Mouse (Mus musculus) neural tube, embryonic 12.5 days (tissue): ENCODE measurements around the gene Cyb5rl. TPM values are rescaled to one million over a fixed set of nuclear protein-coding genes. Genes with fewer than 3 reads are reported as not detected.
A peak's percentile ranks its signal among the peaks of the same experiment; 100 is the strongest.

ENCODE experiments used
- ATAC-seq: fragments of 200-750 bp; cut with Nextera tagmentation; 2 replicates; pipeline ENCODE4 v1.8.0; 2017; ENCODE audit warnings: low read depth, mild to moderate bottlenecking, moderate TSS enrichment, moderate library complexity; ENCODE audit not compliant: low FRiP score
- H3K27ac ChIP-seq: fragments of 300-500 bp; sonication (generic); 2 replicates; pipeline ENCODE4 v1.5.1; 2016
- H3K27me3 ChIP-seq: fragments of 300-500 bp; sonication (generic); replicated peaks from 2 replicates; pipeline ENCODE4 v1.6.1; 2016; ENCODE audit warnings: mild to moderate bottlenecking
- H3K36me3 ChIP-seq: fragments of 300-500 bp; sonication (generic); 2 replicates; pipeline ENCODE4 v1.6.1; 2016; ENCODE audit warnings: mild to moderate bottlenecking
- H3K4me1 ChIP-seq: fragments of 300-500 bp; sonication (generic); 2 replicates; pipeline ENCODE4 v1.6.1; 2016
- H3K4me2 ChIP-seq: fragments of 300-500 bp; sonication (generic); replicated peaks from 2 replicates; pipeline ENCODE4 v1.6.1; 2016; ENCODE audit warnings: mild to moderate bottlenecking
- H3K4me3 ChIP-seq: fragments of 300-500 bp; sonication (generic); 2 replicates; pipeline ENCODE4 v1.5.1; 2016
- H3K9ac ChIP-seq: fragments of 300-500 bp; sonication (generic); 2 replicates; pipeline ENCODE4 v1.6.1; 2016; ENCODE audit warnings: mild to moderate bottlenecking
- H3K9me3 ChIP-seq: fragments of 300-500 bp; sonication (generic); 2 replicates; pipeline ENCODE4 v1.6.1; 2016; ENCODE audit warnings: mild to moderate bottlenecking
- WGBS: fragments of 180-500 bp; shearing (Covaris S2); methylation state at CpG from one replicate; pipeline ENCODE4 v1.1.7; 2016; 5-methylcytosine and 5-hydroxymethylcytosine counted together
- polyA plus RNA-seq: library from polyadenylated mRNA; unstranded; fragments of >200 nt; fragmentation: Nextera tagmentation; extraction: Ambion mirVana; gene quantifications from 2 replicates; pipeline ENCODE4 v1.2.1, GENCODE M21; 2016

Cyb5rl gene
- polyA plus RNA-seq, 1 experiment from 2014 or later, result 5.2 TPM

GRCm38 (mm10) chr4:107039270-107039669 lies 27.5 kb upstream of the Cyb5rl start:
- Histone ChIP-seq H3K4me3 (no peak overlapping the region), H3K4me2 (no peak overlapping the region), H3K27me3 (no peaks in the 10 kb centered on the region), H3K27ac (no peak overlapping the region), H3K4me1 (peaks cover 10% of the 10 kb centered on the region; the same call in 1 of the 2 replicates), H3K36me3 (peaks cover 86% of the 10 kb centered on the region), H3K9me3 (no peaks in the 10 kb centered on the region), H3K9ac (no peak overlapping the region)
- ATAC-seq, result no peak
- WGBS, result 56% methylated on average over 8 of the region's 8 CpGs

GRCm38 (mm10) chr4:107042304-107042703 lies 24.5 kb upstream of the Cyb5rl start:
- H3K36me3 ChIP-seq, result peaks cover 88% of the 10 kb centered on the region
- H3K4me1 ChIP-seq, result peaks cover 10% of the 10 kb centered on the region; the same call in 1 of the 2 replicates
- no peaks in the 10 kb centered on the region for H3K9me3 ChIP-seq
- no peak for ATAC-seq
- no peak overlapping the region for H3K4me3 ChIP-seq
- 96% methylated on average over 6 of the region's 6 CpGs for whole genome bisulfite sequencing
- H3K27me3 ChIP-seq, result no peaks in the 10 kb centered on the region
- no peak overlapping the region for H3K9ac ChIP-seq
- H3K4me2 ChIP-seq, result no peak overlapping the region
- no peak overlapping the region for H3K27ac ChIP-seq

GRCm38 (mm10) chr4:107045188-107045587 lies 21.6 kb upstream of the Cyb5rl start:
- Histone ChIP-seq H3K4me1 (no peaks in the 10 kb centered on the region), H3K27me3 (no peaks in the 10 kb centered on the region), H3K9me3 (no peaks in the 10 kb centered on the region), H3K36me3 (peaks cover 81% of the 10 kb centered on the region), H3K4me3 (no peak overlapping the region), H3K4me2 (no peak overlapping the region), H3K27ac (no peak overlapping the region), H3K9ac (no peak overlapping the region)
- 0 out of 2 replicates have a peak, but pooled peaks have one; percentile 33 for ATAC-seq
- 95% methylated on average over 13 of the region's 13 CpGs for WGBS

- Histone ChIP-seq H3K4me2 (no peak overlapping the region), H3K9ac (no peak overlapping the region), H3K27me3 (no peaks in the 10 kb centered on the region), H3K9me3 (no peaks in the 10 kb centered on the region), H3K27ac (no peak overlapping the region), H3K36me3 (peaks cover 60% of the 10 kb centered on the region), H3K4me1 (no peaks in the 10 kb centered on the region), H3K4me3 (no peak overlapping the region)
- ATAC-seq, result no peak
- 90% methylated on average over 5 of the region's 5 CpGs for WGBS
Observed at GRCm38 (mm10) chr4:107047806-107048205, 19.0 kb upstream of the Cyb5rl start.

GRCm38 (mm10) chr4:107048568-107049162 lies 18.1 kb upstream of the Cyb5rl start:
- H3K27ac ChIP-seq, result no peak overlapping the region
- no peak overlapping the region for H3K4me2 ChIP-seq
- no peak for ATAC-seq
- no peaks in the 10 kb centered on the region for H3K27me3 ChIP-seq
- H3K9me3 ChIP-seq, result no peaks in the 10 kb centered on the region
- WGBS, result 89% methylated on average over 11 of the region's 11 CpGs
- peaks cover 56% of the 10 kb centered on the region for H3K36me3 ChIP-seq
- no peak overlapping the region for H3K9ac ChIP-seq
- no peaks in the 10 kb centered on the region for H3K4me1 ChIP-seq
- H3K4me3 ChIP-seq, result no peak overlapping the region

- Histone ChIP-seq H3K4me2 (no peak overlapping the region), H3K9ac (no peak overlapping the region), H3K4me1 (no peaks in the 10 kb centered on the region), H3K36me3 (peaks cover 28% of the 10 kb centered on the region), H3K4me3 (no peak overlapping the region), H3K27ac (no peak overlapping the region), H3K9me3 (no peaks in the 10 kb centered on the region), H3K27me3 (no peaks in the 10 kb centered on the region)
- 78% methylated on average over 4 of the region's 4 CpGs for WGBS
- ATAC-seq, result no peak
Observed at GRCm38 (mm10) chr4:107051889-107052288, 14.9 kb upstream of the Cyb5rl start.

GRCm38 (mm10) chr4:107052962-107053553 lies 13.7 kb upstream of the Cyb5rl start:
- H3K9me3 ChIP-seq, result no peaks in the 10 kb centered on the region
- H3K36me3 ChIP-seq, result peaks cover 28% of the 10 kb centered on the region
- no peak overlapping the region for H3K4me2 ChIP-seq
- no peak overlapping the region for H3K27ac ChIP-seq
- no peak overlapping the region for H3K9ac ChIP-seq
- no peak for ATAC-seq
- no peaks in the 10 kb centered on the region for H3K4me1 ChIP-seq
- H3K4me3 ChIP-seq, result no peak overlapping the region
- H3K27me3 ChIP-seq, result no peaks in the 10 kb centered on the region
- WGBS, result 60% methylated on average over 5 of the region's 5 CpGs

- no peak overlapping the region for H3K9ac ChIP-seq
- H3K9me3 ChIP-seq, result no peaks in the 10 kb centered on the region
- no peaks in the 10 kb centered on the region for H3K4me1 ChIP-seq
- H3K27ac ChIP-seq, result no peak overlapping the region
- no peaks in the 10 kb centered on the region for H3K27me3 ChIP-seq
- 85% methylated on average over 3 of the region's 3 CpGs for WGBS
- no peak for ATAC-seq
- no peak overlapping the region for H3K4me3 ChIP-seq
- peaks cover 45% of the 10 kb centered on the region for H3K36me3 ChIP-seq
- H3K4me2 ChIP-seq, result no peak overlapping the region
Observed at GRCm38 (mm10) chr4:107056088-107056487, 10.7 kb upstream of the Cyb5rl start.

- WGBS, result 91% methylated on average over 5 of the region's 5 CpGs
- no peak overlapping the region for H3K9ac ChIP-seq
- no peak for ATAC-seq
- H3K9me3 ChIP-seq, result no peaks in the 10 kb centered on the region
- H3K4me1 ChIP-seq, result no peaks in the 10 kb centered on the region
- peaks cover 65% of the 10 kb centered on the region for H3K36me3 ChIP-seq
- no peak overlapping the region for H3K27ac ChIP-seq
- H3K4me3 ChIP-seq, result no peak overlapping the region
- no peak overlapping the region for H3K4me2 ChIP-seq
- no peaks in the 10 kb centered on the region for H3K27me3 ChIP-seq
Observed at GRCm38 (mm10) chr4:107058346-107058745, 8.4 kb upstream of the Cyb5rl start.

- Histone ChIP-seq H3K36me3 (peaks cover 69% of the 10 kb centered on the region), H3K27me3 (no peaks in the 10 kb centered on the region), H3K27ac (no peak overlapping the region), H3K4me2 (no peak overlapping the region), H3K9ac (no peak overlapping the region), H3K4me3 (no peak overlapping the region), H3K4me1 (no peaks in the 10 kb centered on the region), H3K9me3 (no peaks in the 10 kb centered on the region)
- WGBS, result 88% methylated on average over 6 of the region's 6 CpGs
- ATAC-seq, result no peak
Observed at GRCm38 (mm10) chr4:107058781-107059180, 8.0 kb upstream of the Cyb5rl start.

GRCm38 (mm10) chr4:107061560-107061959 lies 5.2 kb upstream of the Cyb5rl start:
- H3K27me3 ChIP-seq, result no peaks in the 10 kb centered on the region
- no peak overlapping the region for H3K4me3 ChIP-seq
- peaks cover 78% of the 10 kb centered on the region for H3K36me3 ChIP-seq
- no peak overlapping the region for H3K9ac ChIP-seq
- H3K4me1 ChIP-seq, result peaks cover 9% of the 10 kb centered on the region; the same call in 1 of the 2 replicates
- H3K27ac ChIP-seq, result no peak overlapping the region
- H3K4me2 ChIP-seq, result no peak overlapping the region
- no peaks in the 10 kb centered on the region for H3K9me3 ChIP-seq
- 92% methylated on average over 4 of the region's 4 CpGs for WGBS
- no peak for ATAC-seq

- peaks cover 62% of the 10 kb centered on the region for H3K36me3 ChIP-seq
- WGBS, result 87% methylated on average over 3 of the region's 3 CpGs
- no peak for ATAC-seq
Observed at GRCm38 (mm10) chr4:107063214-107063613, 3.6 kb upstream of the Cyb5rl start.

More at GRCm38 (mm10) chr4:107063214-107063613, 3.6 kb upstream of the Cyb5rl start:
- H3K27ac ChIP-seq, result no peak overlapping the region
- H3K4me1 ChIP-seq, result peaks cover 16% of the 10 kb centered on the region
- H3K4me2 ChIP-seq, result no peak overlapping the region
- H3K4me3 ChIP-seq, result no peak overlapping the region
- H3K9me3 ChIP-seq, result no peaks in the 10 kb centered on the region
- H3K9ac ChIP-seq, result no peak overlapping the region
- H3K27me3 ChIP-seq, result no peaks in the 10 kb centered on the region
